Mouse (Mus musculus) kidney, postnatal 14 days (tissue): Measurements from ENCODE around the gene Cyb5d1.
"Not testable (repeated sequence)": the region's sequence is repeated elsewhere in the genome, so short reads cannot be mapped to it uniquely, and the experiment has no call there.

Experiments
- DNase-seq: peaks from one replicate; pipeline ENCODE4 v3.0.0; 2022; ENCODE audit warnings: mixed read lengths

Cyb5d1 gene

GRCm38 (mm10) chr11:69403691-69404594 is 8.5 kb upstream of the Cyb5d1 start:
- peak; percentile 13 for DNase-seq

GRCm38 (mm10) chr11:69401987-69402386 is 6.6 kb upstream of the Cyb5d1 start:
- no peak for DNase-seq

GRCm38 (mm10) chr11:69401210-69401637 is 5.8 kb upstream of the Cyb5d1 start:
- peak; percentile 95 for DNase-seq

GRCm38 (mm10) chr11:69400083-69400850 is 4.8 kb upstream of the Cyb5d1 start:
- DNase-seq: peak; percentile 12

- DNase-seq: peak; percentile 38
Observed at GRCm38 (mm10) chr11:69399201-69400082, 4.0 kb upstream of the Cyb5d1 start.

GRCm38 (mm10) chr11:69398486-69399200 is 3.2 kb upstream of the Cyb5d1 start:
- DNase-seq: peak; percentile 17

- DNase-seq: peak; percentile 78
Observed at GRCm38 (mm10) chr11:69398059-69398458, 2.6 kb upstream of the Cyb5d1 start, which contains the start of gene Tmem88. Gene Tmem88, minus strand, starts transcription at chr11:69398234.

- DNase-seq: peak; percentile 43
Observed at GRCm38 (mm10) chr11:69397581-69398057, 2.2 kb upstream of the Cyb5d1 start.

GRCm38 (mm10) chr11:69396772-69397171 is 1.3 kb upstream of the Cyb5d1 start:
- DNase-seq: peak; percentile 79

- DNase-seq: peak; percentile 98
Observed at GRCm38 (mm10) chr11:69395634-69396373, 373 bp upstream of the Cyb5d1 start.

- not testable (repeated sequence) for DNase-seq
Observed at GRCm38 (mm10) chr11:69394591-69395167, 752 bp downstream of the Cyb5d1 start.

GRCm38 (mm10) chr11:69390400-69391034 is 4.9 kb downstream of the Cyb5d1 start:
- peak; percentile 85 for DNase-seq

GRCm38 (mm10) chr11:69389531-69390399 is 5.7 kb downstream of the Cyb5d1 start:
- no peak for DNase-seq

GRCm38 (mm10) chr11:69388680-69389079 is 6.8 kb downstream of the Cyb5d1 start:
- no peak for DNase-seq

- no peak for DNase-seq
Observed at GRCm38 (mm10) chr11:69386758-69387157, 8.7 kb downstream of the Cyb5d1 start.

GRCm38 (mm10) chr11:69384979-69385378 is 10.5 kb downstream of the Cyb5d1 start:
- peak; percentile 83 for DNase-seq

- DNase-seq: no peak
Observed at GRCm38 (mm10) chr11:69382478-69383105, 12.8 kb downstream of the Cyb5d1 start.

GRCm38 (mm10) chr11:69381356-69381755 is 14.1 kb downstream of the Cyb5d1 start:
- DNase-seq: no peak
